In the genomic region with DNA sequence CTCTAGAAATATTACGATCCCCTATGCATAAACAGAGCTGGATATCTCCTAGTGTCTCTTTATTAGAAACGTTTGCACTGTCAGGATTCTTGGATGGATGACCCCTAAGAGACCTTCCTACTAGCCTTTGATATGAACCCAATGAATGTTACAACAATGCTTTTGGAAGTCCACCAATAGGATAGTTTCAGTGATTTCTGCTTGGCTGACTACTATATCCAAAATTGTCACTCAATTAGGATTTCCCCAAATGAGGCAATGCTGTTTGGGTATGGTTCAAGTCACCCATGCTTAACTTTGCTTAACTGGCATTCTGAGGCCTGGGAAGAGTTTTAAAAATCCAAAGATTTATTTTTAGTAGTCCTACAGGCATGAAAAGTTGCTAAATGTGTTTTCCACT, we compare ENCODE assay signal across 15 mouse cellular contexts.
"Had no signal": no experiment of that assay in that cellular context is flagged by ENCODE, and none has a peak within 500 bp of the region (broad histone marks: within the 10 kb centered on the region; RNA-seq: fewer than 3 reads in every experiment).

No protein-coding gene starts in this region.

- DNase-seq: gastrocnemius, postnatal 14 days; gastrocnemius, postnatal 36 days; heart, adult 2 months; heart, postnatal 14 days; heart, postnatal 36 days; kidney, adult 18-20 months; kidney, adult 8-10 months; kidney, postnatal 10 days; kidney, postnatal 25 days; kidney, postnatal 4 days; liver; liver, embryonic 13.5 days had no signal

- ATAC-seq: hindbrain, postnatal 0 days; intestine, embryonic 15.5 days; intestine, postnatal 0 days had no signal
